Mouse (Mus musculus): ENCODE measurements around the gene Vmn2r107. TPM values are rescaled to one million over a fixed set of nuclear protein-coding genes. Genes with fewer than 3 reads are reported as not detected.

Gene Vmn2r107
- not detected in 4 replicates for total RNA-seq (2023; ENCODE audit: inconsistent age)

DNA sequence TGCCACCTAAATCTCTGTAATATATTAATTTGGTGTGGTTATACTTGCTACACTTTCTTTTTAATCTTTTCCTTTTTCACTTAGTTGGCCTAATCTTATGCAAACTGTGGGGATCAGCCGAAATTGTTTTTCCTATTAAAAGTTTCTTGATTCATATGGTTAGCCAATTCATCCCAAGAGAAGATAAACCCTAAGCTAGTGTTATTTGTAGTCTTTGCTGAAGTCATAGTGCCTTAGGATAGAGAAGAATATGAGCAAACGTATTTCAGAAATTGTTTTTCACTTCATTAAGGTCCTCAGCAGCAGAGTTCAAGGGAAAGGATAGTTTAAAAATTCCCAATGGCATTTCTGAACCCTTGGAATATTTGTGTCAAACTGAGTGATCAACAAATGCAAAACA is at the start of gene Vmn2r107:
TSS of gene Vmn2r107 (plus strand) at position 301 of the 400 bp plus-strand sequence.

DNA sequence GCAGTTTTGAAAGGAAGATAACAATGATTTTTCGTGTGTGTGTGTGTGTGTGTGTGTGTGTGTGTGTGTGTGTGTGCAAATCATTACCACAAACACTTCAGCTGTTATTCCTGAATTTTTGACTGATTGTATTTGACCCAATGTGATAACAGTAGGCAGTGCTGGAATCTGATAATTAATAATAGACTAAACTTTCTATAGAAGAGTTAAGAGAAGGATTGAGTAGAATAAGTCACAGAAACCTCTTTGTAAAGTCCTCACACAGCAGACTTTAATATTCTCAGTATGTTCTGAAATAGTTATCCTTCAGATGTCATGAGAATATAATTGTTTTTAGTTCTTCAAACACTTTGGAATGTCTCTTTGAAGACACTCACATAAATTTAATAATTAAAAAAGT is 68.8 kb downstream of the Vmn2r107 start, which contains the start of gene Vmn1r224:
TSS of gene Vmn1r224 (plus strand) at position 301 of the 400 bp plus-strand sequence.

Other genes with a start within 250 kb of the Vmn2r107 start
- not detected in 4 replicates for gene Fpr-rs7, start 231.0 kb upstream of the Vmn2r107 start, total RNA-seq (2023; ENCODE audit: inconsistent age)
- not detected in 4 replicates for gene Fpr-rs6, start 162.1 kb upstream of the Vmn2r107 start, total RNA-seq (2023; ENCODE audit: inconsistent age)
- not detected in 4 replicates for gene Vmn2r105, start 110.2 kb upstream of the Vmn2r107 start, total RNA-seq (2023; ENCODE audit: inconsistent age)
- not detected in 4 replicates for gene Vmn2r106, start 59.7 kb upstream of the Vmn2r107 start, total RNA-seq (2023; ENCODE audit: inconsistent age)
- gene Vmn1r224, start 68.9 kb downstream of the Vmn2r107 start, total RNA-seq (2023; ENCODE audit: inconsistent age): not detected in 4 replicates
- 0.06 to 0.10 TPM (median 0.10 TPM) in 3 of 4 replicates, not detected in the other for gene Vmn2r108, start 136.1 kb downstream of the Vmn2r107 start, total RNA-seq (2023; ENCODE audit: inconsistent age)
- not detected in 4 replicates for gene Vmn1r225, start 152.9 kb downstream of the Vmn2r107 start, total RNA-seq (2023; ENCODE audit: inconsistent age)
- gene Vmn2r109, start 219.5 kb downstream of the Vmn2r107 start, total RNA-seq (2023; ENCODE audit: inconsistent age): not detected in 4 replicates